Mouse (Mus musculus): Measurements from ENCODE around the gene Kctd10.

GRCm38 (mm10) chr5:114351490-114351889 lies 28.8 kb downstream of the Kctd10 start:
- 0 out of 2 replicates have a peak, but pooled peaks have one; percentile 14 for TF ChIP-seq CTCF (IDR thresholded peaks at IDR 0.05; ENCODE audit: extremely low read depth, insufficient read depth, insufficient read length, insufficient replicate concordance)
- TF ChIP-seq POLR2A (IDR thresholded peaks at IDR 0.05; ENCODE audit: low read depth, low read length), result no peak
